Mouse (Mus musculus) olfactory bulb, adult 2 months (tissue): Measurements from ENCODE around the gene Hist1h2ae.

Experiments
- CTCF ChIP-seq: fragments of 200-500 bp; IDR thresholded peaks from 2 replicates; pipeline ENCODE4 v1.5.1; 2012; ENCODE audit warnings: low read depth, mild to moderate bottlenecking, low read length, moderate library complexity; ENCODE audit not compliant: insufficient read depth
- POLR2A ChIP-seq: fragments of 200-500 bp; IDR thresholded peaks from 2 replicates; pipeline ENCODE4 v1.6.1; 2012; ENCODE audit warnings: mild to moderate bottlenecking, low read depth, low read length, moderate library complexity; ENCODE audit not compliant: insufficient read depth

GRCm38 (mm10) chr13:23586940-23587225, 15.9 kb upstream of the Hist1h2ae start:
- no peak for TF ChIP-seq CTCF
- TF ChIP-seq POLR2A = no peak
